Mouse (Mus musculus) liver, embryonic 14.5 days (tissue): ENCODE data around the gene P2rx5. TPM values are rescaled to one million over a fixed set of nuclear protein-coding genes. Genes with fewer than 3 reads are reported as not detected.

Source experiments
- ATAC-seq: fragments of 200-750 bp; cut with Nextera tagmentation; 2 replicates; pipeline ENCODE4 v1.8.0; 2017; ENCODE audit warnings: moderate number of reproducible peaks, mild to moderate bottlenecking, moderate library complexity; ENCODE audit not compliant: insufficient read depth
- DNase-seq, 3 experiments: peaks; one replicate each; pipeline ENCODE4 v3.0.0-alpha.2; 2012 to 2013; ENCODE audit warnings: low read depth in 3 of 3, low spot score in 3 of 3
- H3K27ac ChIP-seq: fragments of 300-500 bp; sonication (generic); 2 replicates; pipeline ENCODE4 v1.5.1; 2014; ENCODE audit warnings: moderate library complexity, mild to moderate bottlenecking, control low read depth, inconsistent platforms
- H3K27me3 ChIP-seq: fragments of 300-500 bp; sonication (generic); 2 replicates; pipeline ENCODE4 v1.6.1; 2014; ENCODE audit warnings: mild to moderate bottlenecking, low read length, moderate library complexity; ENCODE audit not compliant: control insufficient read depth, insufficient read depth
- H3K36me3 ChIP-seq: fragments of 300-500 bp; sonication (generic); replicated peaks from 2 replicates; pipeline ENCODE4 v1.6.1; 2014; ENCODE audit warnings: low read depth; ENCODE audit not compliant: control insufficient read depth, insufficient read depth
- H3K4me1 ChIP-seq, 2 experiments: fragments of 200-500 bp in 1 of 2; fragments of 300-500 bp in 1 of 2; sonication (generic) in 1 of 2; replicated peaks; 2 replicates each; pipeline ENCODE4 v1.6.1; 2012 to 2014; ENCODE audit warnings: antibody characterized with exemption in 1 of 2, inconsistent platforms in 1 of 2, low read length in 1 of 2; ENCODE audit not compliant: control insufficient read depth in 2 of 2, insufficient read depth in 2 of 2
- H3K4me2 ChIP-seq: fragments of 300-500 bp; sonication (generic); 2 replicates; pipeline ENCODE4 v1.6.1; 2014; ENCODE audit warnings: low read depth, mild to moderate bottlenecking, control low read depth, moderate library complexity
- H3K4me3 ChIP-seq, 2 experiments: fragments of 200-500 bp in 1 of 2; fragments of 300-500 bp in 1 of 2; sonication (generic) in 1 of 2; 2 replicates each; pipeline ENCODE4 v1.5.1; 2012 to 2014; ENCODE audit warnings: low read depth in 2 of 2, low read length in 2 of 2, mild to moderate bottlenecking in 2 of 2, control low read depth in 1 of 2, inconsistent platforms in 1 of 2, moderate library complexity in 1 of 2; ENCODE audit not compliant: insufficient read depth in 1 of 2
- H3K9ac ChIP-seq: fragments of 300-500 bp; sonication (generic); replicated peaks from 2 replicates; pipeline ENCODE4 v1.6.1; 2014; ENCODE audit warnings: mild to moderate bottlenecking, control low read depth, moderate library complexity
- H3K9me3 ChIP-seq: fragments of 300-500 bp; sonication (generic); 2 replicates; pipeline ENCODE4 v1.6.1; 2016; ENCODE audit warnings: low read length, mixed read lengths; ENCODE audit not compliant: control insufficient read depth
- CTCF ChIP-seq: IDR thresholded peaks from 2 replicates; pipeline ENCODE4 v1.5.1; 2016; ENCODE audit warnings: antibody characterized with exemption, low read depth, control low read depth
- EP300 ChIP-seq: IDR thresholded peaks from 2 replicates; pipeline ENCODE4 v1.6.1; 2016; ENCODE audit warnings: antibody characterized with exemption, low read depth
- WGBS: fragments of 180-500 bp; shearing (Covaris S2); extraction: QIAGEN DNeasy Blood & Tissue Kit; methylation state at CpG from one replicate; pipeline ENCODE4 v1.1.7; 2014; ENCODE audit not compliant: insufficient replicate concordance; 5-methylcytosine and 5-hydroxymethylcytosine counted together
- polyA plus RNA-seq, 2 experiments: library from polyadenylated mRNA; depleted of rRNA in 1 of 2; stranded (reverse) in 1 of 2; unstranded in 1 of 2; fragments of >200 nt; fragmentation: Nextera tagmentation in 1 of 2; extraction: Ambion mirVana in 1 of 2; gene quantifications; 2 replicates each; pipeline versions ENCODE4 v1.2.1 to v1.2.3; 2012 to 2014

Gene P2rx5
- polyA plus RNA-seq, 2 experiments: 0.08 to 0.15 TPM

DNA sequence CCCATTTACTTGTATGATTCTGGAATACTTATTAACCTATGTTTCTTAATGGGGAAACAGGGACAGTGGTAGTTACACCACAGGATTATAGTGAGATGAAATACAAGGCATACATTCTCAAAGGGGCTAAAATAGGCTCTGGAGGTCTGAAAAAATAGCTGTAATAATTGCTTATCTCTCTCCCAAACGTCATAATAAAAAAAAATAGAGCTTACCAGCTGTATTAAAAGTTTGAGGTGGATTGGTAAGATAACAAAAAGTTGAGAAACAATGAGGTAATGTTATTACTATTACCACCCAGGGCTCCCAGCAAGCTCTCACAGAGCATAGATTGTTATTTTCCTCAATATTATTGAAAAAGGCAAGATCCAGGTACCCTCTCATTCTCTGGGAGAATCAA, 38.0 kb downstream of the P2rx5 start:
- WGBS: 0% methylated on average over 1 of the region's 1 CpGs
- H3K9me3 ChIP-seq: no peaks in the 10 kb centered on the region
- H3K27me3 ChIP-seq: no peaks in the 10 kb centered on the region
- ATAC-seq (no peak), DNase-seq (no peak)
- peak overlapping the region; percentile 88 for H3K9ac ChIP-seq
- no peak for TF ChIP-seq CTCF
- TF ChIP-seq EP300: no peak
- peak overlapping the region; percentile 81 for H3K4me2 ChIP-seq
- peaks cover 4 to 8% of the 10 kb centered on the region in 2 experiments for H3K4me1 ChIP-seq
- peak overlapping the region; percentile 73 to 83 for H3K4me3 ChIP-seq
- no peak overlapping the region for H3K27ac ChIP-seq
- no peaks in the 10 kb centered on the region for H3K36me3 ChIP-seq

DNA sequence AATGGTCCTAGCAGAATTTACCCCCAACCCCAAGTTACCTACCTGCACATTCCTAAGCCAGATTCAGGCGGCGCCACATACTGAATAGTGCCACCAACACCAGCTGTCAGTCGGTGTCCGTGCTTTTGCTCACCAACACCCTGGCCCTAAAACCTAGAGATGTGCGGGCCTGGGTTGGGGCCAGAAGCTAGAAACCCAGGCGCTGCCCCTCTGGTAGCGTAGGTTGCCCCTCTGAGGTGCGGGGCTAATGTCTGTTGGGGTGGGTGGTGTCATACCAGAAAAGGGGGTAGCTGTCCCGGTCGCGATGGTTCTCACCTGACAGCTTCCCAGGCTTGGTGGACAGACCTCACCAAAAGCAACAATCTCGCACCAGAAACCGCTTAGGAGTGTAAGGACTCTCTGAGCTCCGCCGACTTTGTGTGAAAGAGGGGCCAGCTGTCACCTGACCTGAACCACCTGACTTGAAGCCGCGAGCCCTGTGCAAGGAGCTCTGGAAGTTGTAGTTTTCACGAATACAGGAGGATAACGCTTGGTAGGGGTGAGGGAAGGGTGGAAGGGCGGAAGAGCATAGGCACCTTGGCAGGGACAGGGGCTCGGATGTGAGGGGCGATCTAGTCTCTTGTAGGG, 38.5 kb downstream of the P2rx5 start, which contains the start of gene Ctns:
Gene Ctns (minus strand): TSS at position 440 of the 627 bp plus-strand sequence.
- Histone ChIP-seq H3K9ac (peak within 1 kb of the TSS; percentile 88), H3K4me2 (peak within 1 kb of the TSS; percentile 81), H3K9me3 (no peaks in the 10 kb centered on the region), H3K27ac (peak within 1 kb of the TSS; percentile 26), H3K4me3 (peak within 1 kb of the TSS; percentile 73 to 83), H3K36me3 (no peaks in the 10 kb centered on the region), H3K27me3 (no peaks in the 10 kb centered on the region), H3K4me1 (peaks cover 4 to 8% of the 10 kb centered on the region in 2 experiments)
- 2% methylated on average over 22 of the region's 22 CpGs for WGBS
- peak; percentile 95 for ATAC-seq
- DNase-seq: peak; percentile 74 to 87 (median 81)
- TF ChIP-seq EP300 (no peak), CTCF (no peak)

DNA sequence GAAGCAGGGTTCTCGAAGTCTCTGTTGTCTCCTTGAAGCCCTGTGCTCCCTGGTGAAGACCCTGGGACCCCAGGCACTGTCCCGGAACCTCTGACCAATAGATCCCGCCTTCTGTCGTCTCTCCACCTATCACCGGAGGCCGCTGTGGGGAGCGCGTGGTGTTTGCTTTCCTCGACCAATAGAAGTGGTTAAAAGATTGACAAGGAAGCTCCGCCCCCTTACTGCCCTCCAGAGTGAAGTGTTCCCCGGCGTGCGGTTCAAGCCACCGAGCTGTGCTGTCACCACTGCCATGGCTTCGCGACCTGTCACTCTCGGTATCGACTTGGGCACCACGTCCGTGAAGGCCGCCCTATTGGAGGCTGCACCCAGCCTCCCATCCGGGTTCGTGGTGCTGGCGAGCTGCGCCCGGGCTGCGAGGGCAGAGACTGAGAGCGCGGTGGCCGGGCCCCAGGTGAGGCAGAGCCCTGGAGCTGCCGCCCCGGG, 39.0 kb downstream of the P2rx5 start, which contains the start of gene Shpk:
Gene Shpk (plus strand): TSS at position 231 of the 483 bp plus-strand sequence.
- TF ChIP-seq CTCF (no peak), EP300 (no peak)
- peak; percentile 97 for ATAC-seq
- H3K27ac ChIP-seq: peak within 1 kb of the TSS; percentile 26

DNA sequence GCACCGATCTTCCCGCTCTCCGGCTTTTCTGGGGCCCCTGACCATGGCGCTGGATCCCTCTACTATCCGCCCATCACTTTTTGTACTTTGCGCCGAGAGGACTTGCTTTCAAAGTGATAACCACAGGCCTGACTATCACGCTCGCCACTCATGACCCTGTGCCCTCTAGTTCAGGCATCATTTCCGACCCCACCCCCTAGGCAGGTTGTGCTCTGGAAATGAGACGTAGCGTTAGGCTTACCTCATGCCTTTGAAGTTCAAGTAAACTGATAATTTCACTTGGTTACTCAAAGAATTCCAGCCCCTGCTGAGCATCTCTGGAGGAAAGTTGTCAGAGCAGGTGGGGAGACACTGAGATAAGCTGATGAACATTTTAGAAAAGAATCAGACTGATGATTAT, 39.7 kb downstream of the P2rx5 start:
- Histone ChIP-seq H3K9me3 (no peaks in the 10 kb centered on the region), H3K9ac (peak overlapping the region; percentile 88), H3K36me3 (no peaks in the 10 kb centered on the region), H3K27ac (no peak overlapping the region), H3K4me2 (peak overlapping the region; percentile 81), H3K4me3 (peak overlapping the region; percentile 73 to 83), H3K4me1 (peaks cover 4 to 8% of the 10 kb centered on the region in 2 experiments), H3K27me3 (no peaks in the 10 kb centered on the region)
- peak in 2 of 3 experiments; percentile 42 to 51 for DNase-seq
- TF ChIP-seq CTCF (no peak), EP300 (no peak)
- WGBS: under 1% methylated on average over 12 of the region's 12 CpGs
- ATAC-seq: peak; percentile 14; the same call in 1 of the 2 replicates

More for the DNA sequence above, 39.0 kb downstream of the P2rx5 start, which contains the start of gene Shpk:
- DNase-seq: peak; percentile 93 to 95 (median 95)
- Histone ChIP-seq H3K27me3 (no peaks in the 10 kb centered on the region), H3K4me2 (peak within 1 kb of the TSS; percentile 81), H3K4me3 (peak within 1 kb of the TSS; percentile 73 to 83), H3K9me3 (no peaks in the 10 kb centered on the region), H3K4me1 (peaks cover 4 to 8% of the 10 kb centered on the region in 2 experiments), H3K36me3 (no peaks in the 10 kb centered on the region), H3K9ac (peak within 1 kb of the TSS; percentile 88)
- under 1% methylated on average over 32 of the region's 32 CpGs for WGBS

DNA sequence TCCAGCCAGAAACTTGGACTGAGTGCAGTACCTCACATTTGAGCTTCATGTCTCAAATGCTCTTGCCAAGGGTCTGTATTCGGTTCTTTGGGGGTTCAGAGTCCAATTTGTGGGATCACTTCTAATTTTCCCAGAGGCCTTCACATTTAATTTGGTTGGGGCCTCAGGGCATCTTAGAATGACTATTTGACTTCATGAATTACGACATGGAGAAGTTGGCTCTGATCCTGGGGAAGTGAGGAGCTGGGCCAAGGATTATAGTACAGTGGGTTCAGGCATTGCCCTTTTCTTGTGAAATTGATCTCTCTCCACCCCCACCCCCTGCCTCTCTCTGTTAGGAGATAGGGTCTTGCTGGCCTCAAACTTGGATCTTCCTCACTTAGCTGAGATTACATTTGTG, 40.8 kb downstream of the P2rx5 start:
- Histone ChIP-seq H3K27ac (no peak overlapping the region), H3K4me2 (no peak overlapping the region), H3K36me3 (no peaks in the 10 kb centered on the region), H3K4me3 (no peak overlapping the region), H3K9me3 (no peaks in the 10 kb centered on the region), H3K27me3 (no peaks in the 10 kb centered on the region), H3K4me1 (peaks cover 4 to 8% of the 10 kb centered on the region in 2 experiments), H3K9ac (no peak overlapping the region)
- no peak for TF ChIP-seq CTCF
- TF ChIP-seq EP300: no peak
- WGBS: 63% methylated on average over 2 of the region's 2 CpGs
- no peak for DNase-seq
- no peak for ATAC-seq
